Mouse (Mus musculus) neural tube, embryonic 12.5 days (tissue): ENCODE results near the gene Fam222b. TPM values are rescaled to one million over a fixed set of nuclear protein-coding genes. Genes with fewer than 3 reads are reported as not detected.

ENCODE experiments used
- ATAC-seq: fragments of 200-750 bp; cut with Nextera tagmentation; 2 replicates; pipeline ENCODE4 v1.8.0; 2017; ENCODE audit warnings: low read depth, mild to moderate bottlenecking, moderate TSS enrichment, moderate library complexity; ENCODE audit not compliant: low FRiP score
- H3K27ac ChIP-seq: fragments of 300-500 bp; sonication (generic); 2 replicates; pipeline ENCODE4 v1.5.1; 2016
- H3K27me3 ChIP-seq: fragments of 300-500 bp; sonication (generic); replicated peaks from 2 replicates; pipeline ENCODE4 v1.6.1; 2016; ENCODE audit warnings: mild to moderate bottlenecking
- H3K36me3 ChIP-seq: fragments of 300-500 bp; sonication (generic); 2 replicates; pipeline ENCODE4 v1.6.1; 2016; ENCODE audit warnings: mild to moderate bottlenecking
- H3K4me1 ChIP-seq: fragments of 300-500 bp; sonication (generic); 2 replicates; pipeline ENCODE4 v1.6.1; 2016
- H3K4me2 ChIP-seq: fragments of 300-500 bp; sonication (generic); replicated peaks from 2 replicates; pipeline ENCODE4 v1.6.1; 2016; ENCODE audit warnings: mild to moderate bottlenecking
- H3K4me3 ChIP-seq: fragments of 300-500 bp; sonication (generic); 2 replicates; pipeline ENCODE4 v1.5.1; 2016
- H3K9ac ChIP-seq: fragments of 300-500 bp; sonication (generic); 2 replicates; pipeline ENCODE4 v1.6.1; 2016; ENCODE audit warnings: mild to moderate bottlenecking
- H3K9me3 ChIP-seq: fragments of 300-500 bp; sonication (generic); 2 replicates; pipeline ENCODE4 v1.6.1; 2016; ENCODE audit warnings: mild to moderate bottlenecking
- WGBS: fragments of 180-500 bp; shearing (Covaris S2); methylation state at CpG from one replicate; pipeline ENCODE4 v1.1.7; 2016; 5-methylcytosine and 5-hydroxymethylcytosine counted together
- polyA plus RNA-seq: library from polyadenylated mRNA; unstranded; fragments of >200 nt; fragmentation: Nextera tagmentation; extraction: Ambion mirVana; gene quantifications from 2 replicates; pipeline ENCODE4 v1.2.1, GENCODE M21; 2016

The Fam222b gene
- polyA plus RNA-seq, 1 experiment from 2014 or later: 27.9 TPM

DNA sequence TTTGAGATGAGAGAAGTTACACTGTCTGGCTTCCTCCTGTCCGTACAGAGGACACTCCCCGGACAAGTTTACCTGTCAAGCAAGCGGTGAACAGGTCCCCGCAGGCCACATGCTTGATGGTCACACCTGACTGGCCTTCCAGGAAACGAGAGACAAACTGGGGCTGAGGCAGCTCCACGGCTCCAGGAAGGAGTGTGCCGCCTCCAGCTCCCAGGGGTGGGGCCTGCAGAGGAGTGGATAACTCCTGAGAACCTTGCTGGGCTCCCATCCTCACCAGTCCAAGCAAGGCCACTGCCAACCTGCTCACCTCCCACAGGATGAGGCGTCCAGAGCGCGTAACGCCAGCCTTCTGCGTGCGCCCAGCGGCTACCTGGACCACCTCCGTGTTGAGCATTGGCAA is 75.8 kb downstream of the Fam222b start:
- Histone ChIP-seq H3K27ac (no peak overlapping the region), H3K27me3 (no peaks in the 10 kb centered on the region), H3K9ac (no peak overlapping the region), H3K36me3 (no peaks in the 10 kb centered on the region), H3K9me3 (no peaks in the 10 kb centered on the region), H3K4me3 (no peak overlapping the region), H3K4me1 (peaks cover 11% of the 10 kb centered on the region), H3K4me2 (no peak overlapping the region)
- no peak for ATAC-seq
- 95% methylated on average over 15 of the region's 15 CpGs for WGBS

DNA sequence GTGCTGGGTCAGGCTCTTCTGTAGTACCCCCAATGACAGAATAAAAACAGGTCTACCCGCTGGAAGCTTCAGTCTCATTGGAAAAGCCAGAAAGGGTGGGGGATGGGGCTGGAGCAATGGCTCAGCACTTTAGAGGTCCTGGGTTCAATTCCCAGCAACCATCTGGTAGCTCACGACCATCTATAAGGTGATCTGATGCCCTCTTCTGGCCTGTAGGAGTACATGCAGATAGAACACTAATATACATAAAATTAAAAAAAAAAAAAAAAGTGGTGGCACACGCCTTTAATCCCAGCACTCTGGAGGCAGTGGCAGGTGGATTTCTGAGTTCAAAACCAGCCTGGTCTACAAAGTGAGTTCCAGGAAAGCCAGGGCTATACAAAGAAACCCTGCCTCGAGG is 76.9 kb downstream of the Fam222b start:
- Histone ChIP-seq H3K27ac (no peak overlapping the region), H3K36me3 (no peaks in the 10 kb centered on the region), H3K4me2 (no peak overlapping the region), H3K4me3 (no peak overlapping the region), H3K27me3 (no peaks in the 10 kb centered on the region), H3K9ac (no peak overlapping the region), H3K9me3 (no peaks in the 10 kb centered on the region), H3K4me1 (peaks cover 6% of the 10 kb centered on the region; the same call in 1 of the 2 replicates)
- ATAC-seq: no peak
- 69% methylated on average over 4 of the region's 4 CpGs for WGBS

DNA sequence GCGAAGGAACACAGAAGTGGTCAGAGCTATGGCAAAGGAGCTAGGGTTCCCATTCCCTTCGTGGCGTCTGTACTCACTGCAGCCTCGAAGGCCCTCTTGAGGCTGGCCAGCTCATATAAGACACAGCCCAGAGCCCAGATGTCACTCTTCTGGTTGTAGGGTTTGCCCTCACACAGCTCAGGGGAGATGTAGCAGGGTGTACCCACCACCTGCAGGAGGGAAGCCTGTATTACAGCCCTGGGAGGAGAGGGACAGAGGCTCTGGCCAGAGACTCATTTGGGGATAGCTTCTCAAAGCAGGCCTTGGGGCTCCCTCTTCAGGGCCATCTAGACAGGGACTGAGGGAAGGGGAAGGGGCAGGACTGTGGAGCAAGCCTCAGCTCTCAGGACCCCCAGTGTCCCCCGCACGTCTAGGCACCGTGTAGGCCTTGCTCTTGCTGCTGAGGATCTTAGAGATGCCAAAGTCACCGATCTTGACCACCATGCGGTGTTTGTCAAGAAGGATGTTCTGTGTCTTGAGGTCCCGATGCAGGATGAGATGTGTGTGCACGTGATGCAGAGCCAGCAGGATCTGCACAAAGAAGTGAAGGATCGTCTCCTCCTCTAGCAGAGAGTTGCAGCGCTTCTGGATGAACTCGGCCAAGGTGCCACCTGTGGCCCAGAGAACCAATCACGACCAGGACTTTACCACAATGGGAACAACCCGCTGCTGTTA is 77.7 kb downstream of the Fam222b start:
- Histone ChIP-seq H3K4me1 (peaks cover 10% of the 10 kb centered on the region), H3K4me2 (no peak overlapping the region), H3K36me3 (no peaks in the 10 kb centered on the region), H3K27ac (no peak overlapping the region), H3K9me3 (no peaks in the 10 kb centered on the region), H3K4me3 (no peak overlapping the region), H3K9ac (no peak overlapping the region), H3K27me3 (no peaks in the 10 kb centered on the region)
- no peak for ATAC-seq
- WGBS: 84% methylated on average over 16 of the region's 16 CpGs

DNA sequence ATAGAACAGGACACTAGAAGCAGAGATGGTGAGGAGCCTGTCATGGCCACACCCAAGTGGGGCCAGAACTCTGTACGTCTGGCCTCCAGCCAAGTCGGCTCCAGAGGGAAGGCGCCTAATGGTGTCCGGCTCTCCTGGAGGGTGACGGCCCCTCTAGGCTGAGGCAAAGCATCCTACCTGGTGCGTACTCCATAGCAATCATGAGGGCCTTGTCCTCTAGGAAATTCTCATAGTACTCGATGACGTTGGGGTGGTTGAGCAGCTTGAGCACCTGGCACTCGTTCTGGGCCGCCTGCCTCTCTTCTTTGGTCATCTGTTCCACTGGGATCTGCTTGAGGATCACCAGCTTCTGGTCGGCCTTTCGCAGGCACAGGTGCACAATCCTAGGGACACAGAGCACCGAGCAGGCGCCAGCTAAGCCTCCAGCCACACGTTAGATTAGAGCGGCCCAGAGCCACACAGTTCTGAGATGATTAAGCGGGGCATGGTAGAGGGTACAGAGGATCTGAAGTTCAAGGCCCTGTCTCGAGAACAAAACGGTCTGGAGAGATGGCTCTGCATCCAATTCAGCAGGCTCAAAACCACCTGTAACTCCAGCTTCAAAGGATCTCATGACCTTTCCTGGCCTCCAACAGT is 78.4 kb downstream of the Fam222b start:
- H3K9me3 ChIP-seq: no peaks in the 10 kb centered on the region
- H3K9ac ChIP-seq: no peak overlapping the region
- H3K27me3 ChIP-seq: no peaks in the 10 kb centered on the region
- H3K4me2 ChIP-seq: no peak overlapping the region
- H3K4me1 ChIP-seq: peaks cover 17% of the 10 kb centered on the region
- 92% methylated on average over 19 of the region's 19 CpGs for WGBS
- H3K27ac ChIP-seq: no peak overlapping the region
- ATAC-seq: no peak
- no peaks in the 10 kb centered on the region for H3K36me3 ChIP-seq
- H3K4me3 ChIP-seq: no peak overlapping the region

DNA sequence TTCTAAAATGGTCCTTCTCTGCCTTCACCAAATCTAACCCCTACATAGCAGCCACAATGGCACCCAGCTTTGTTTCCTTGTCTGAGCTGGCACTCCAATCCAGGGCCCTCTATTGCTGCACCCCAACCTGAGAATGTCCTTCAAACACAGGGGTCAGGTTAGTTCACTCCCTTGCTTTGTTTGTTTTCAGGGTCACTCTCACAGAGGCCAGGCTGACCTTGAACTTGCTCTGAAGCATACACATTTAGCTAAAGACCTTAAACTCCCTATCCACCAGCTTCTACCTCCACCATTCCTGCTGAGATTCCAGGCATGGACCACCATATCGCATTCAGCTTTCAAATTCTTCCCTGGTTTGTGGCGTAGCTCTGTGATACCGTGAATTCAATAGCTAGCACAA is 80.0 kb downstream of the Fam222b start:
- Histone ChIP-seq H3K4me3 (no peak overlapping the region), H3K4me2 (no peak overlapping the region), H3K27ac (no peak overlapping the region), H3K27me3 (no peaks in the 10 kb centered on the region), H3K9ac (no peak overlapping the region), H3K4me1 (peaks cover 31% of the 10 kb centered on the region), H3K9me3 (no peaks in the 10 kb centered on the region), H3K36me3 (peaks cover 1% of the 10 kb centered on the region; the same call in 1 of the 2 replicates)
- WGBS: 91% methylated on average over 3 of the region's 3 CpGs
- ATAC-seq: no peak

DNA sequence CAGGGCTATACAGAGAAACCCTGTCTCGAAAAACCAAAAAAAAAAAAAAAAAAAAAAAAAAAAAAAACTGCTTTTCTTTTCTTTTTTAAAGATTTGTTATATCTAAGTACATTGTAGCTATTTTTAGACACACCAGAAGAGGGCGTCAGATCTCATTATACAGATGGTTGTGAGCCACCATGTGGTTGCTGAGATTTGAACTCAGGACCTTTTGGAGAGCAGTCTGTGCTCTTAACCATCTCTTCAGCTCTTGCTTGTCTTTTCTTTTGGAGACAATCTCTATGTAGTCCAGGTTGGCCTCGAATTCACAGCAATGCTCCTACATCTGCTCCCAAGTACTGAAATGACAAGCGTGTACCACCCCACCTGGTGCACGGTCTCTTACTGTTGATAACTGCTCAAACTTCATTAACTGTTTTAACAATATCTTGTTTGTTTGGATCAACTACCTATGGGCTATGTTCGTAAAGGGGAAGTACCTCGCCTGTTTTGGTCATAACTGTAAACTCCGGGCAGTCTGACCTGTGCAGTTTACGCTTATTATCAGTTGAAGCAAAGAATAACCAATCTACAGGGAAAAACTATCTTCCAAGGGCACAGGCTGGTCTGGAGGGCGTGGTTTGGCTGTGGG is 81.4 kb downstream of the Fam222b start:
- peaks cover 43% of the 10 kb centered on the region for H3K4me1 ChIP-seq
- peak overlapping the region; percentile 54 for H3K4me3 ChIP-seq
- H3K4me2 ChIP-seq: peak overlapping the region; percentile 91
- peaks cover 15% of the 10 kb centered on the region for H3K36me3 ChIP-seq
- H3K27ac ChIP-seq: no peak overlapping the region
- ATAC-seq: no peak
- no peaks in the 10 kb centered on the region for H3K9me3 ChIP-seq
- H3K9ac ChIP-seq: peak overlapping the region; percentile 44
- WGBS: 6% methylated on average over 9 of the region's 10 CpGs
- H3K27me3 ChIP-seq: no peaks in the 10 kb centered on the region

DNA sequence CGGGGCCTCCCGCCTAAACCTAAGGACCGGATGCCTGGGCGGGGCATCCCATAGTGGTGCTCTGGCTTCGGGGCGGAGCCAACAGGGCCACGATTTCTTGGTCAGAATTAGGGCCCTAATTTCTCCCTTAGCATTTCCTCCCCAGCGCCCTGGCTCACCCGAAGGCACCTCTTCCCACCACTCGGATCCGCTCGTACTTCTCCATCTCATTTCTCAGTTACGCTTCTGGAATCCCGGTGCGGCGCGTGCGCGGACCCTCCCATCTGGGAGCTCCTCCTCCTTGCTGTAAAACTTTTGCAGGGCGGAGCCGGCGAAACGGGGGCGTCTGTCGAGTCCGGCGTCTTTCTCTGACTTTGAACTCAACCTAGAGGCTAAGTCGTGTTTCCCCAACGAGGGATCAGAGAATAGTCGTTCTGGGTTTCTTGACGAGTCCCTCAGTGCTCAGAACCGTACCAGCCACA is 82.0 kb downstream of the Fam222b start, which contains the start of the genes Nek8 and Tlcd1:
Gene Nek8 (minus strand): TSS at position 274 of the 461 bp plus-strand sequence.
Gene Tlcd1 (plus strand): TSS at position 310 of the 461 bp plus-strand sequence.
- WGBS: under 1% methylated on average over 32 of the region's 32 CpGs
- peaks cover 20% of the 10 kb centered on the region for H3K36me3 ChIP-seq
- no peak within 1 kb of the TSS for H3K27ac ChIP-seq
- no peaks in the 10 kb centered on the region for H3K9me3 ChIP-seq
- peak within 1 kb of the TSS; percentile 91 for H3K4me2 ChIP-seq
- peak within 1 kb of the TSS; percentile 72 for H3K9ac ChIP-seq
- 0 out of 2 replicates have a peak, but pooled peaks have one; percentile 27 for ATAC-seq
- H3K4me1 ChIP-seq: peaks cover 43% of the 10 kb centered on the region
- no peaks in the 10 kb centered on the region for H3K27me3 ChIP-seq
- peak within 1 kb of the TSS; percentile 54 for H3K4me3 ChIP-seq

DNA sequence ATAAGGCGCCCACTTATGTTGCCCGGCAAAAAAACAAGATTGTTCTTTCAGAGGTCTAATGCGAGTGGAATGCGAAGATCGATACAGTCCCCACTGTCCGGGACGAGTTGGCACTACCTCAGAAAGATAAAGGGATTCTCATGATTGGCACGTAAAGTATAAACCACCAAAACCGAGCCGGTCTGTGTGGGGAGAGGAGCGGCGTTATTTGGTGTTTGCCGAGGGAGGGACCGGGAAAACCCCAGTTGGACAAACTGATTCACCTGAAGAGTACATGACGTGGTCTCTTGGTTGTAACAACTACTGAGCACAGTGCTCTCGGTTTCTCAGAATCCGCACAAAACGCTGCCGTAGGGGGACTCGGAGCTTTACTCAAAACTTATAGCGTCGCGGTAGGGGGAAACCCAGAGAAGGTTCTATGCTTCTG is 82.5 kb downstream of the Fam222b start:
- Histone ChIP-seq H3K27me3 (no peaks in the 10 kb centered on the region), H3K9ac (peak overlapping the region; percentile 44; the same call in 1 of the 2 replicates), H3K4me3 (peak overlapping the region; percentile 54), H3K27ac (no peak overlapping the region), H3K4me1 (peaks cover 45% of the 10 kb centered on the region), H3K4me2 (peak overlapping the region; percentile 91), H3K36me3 (peaks cover 21% of the 10 kb centered on the region), H3K9me3 (no peaks in the 10 kb centered on the region)
- ATAC-seq: no peak
- under 1% methylated on average over 23 of the region's 23 CpGs for WGBS

DNA sequence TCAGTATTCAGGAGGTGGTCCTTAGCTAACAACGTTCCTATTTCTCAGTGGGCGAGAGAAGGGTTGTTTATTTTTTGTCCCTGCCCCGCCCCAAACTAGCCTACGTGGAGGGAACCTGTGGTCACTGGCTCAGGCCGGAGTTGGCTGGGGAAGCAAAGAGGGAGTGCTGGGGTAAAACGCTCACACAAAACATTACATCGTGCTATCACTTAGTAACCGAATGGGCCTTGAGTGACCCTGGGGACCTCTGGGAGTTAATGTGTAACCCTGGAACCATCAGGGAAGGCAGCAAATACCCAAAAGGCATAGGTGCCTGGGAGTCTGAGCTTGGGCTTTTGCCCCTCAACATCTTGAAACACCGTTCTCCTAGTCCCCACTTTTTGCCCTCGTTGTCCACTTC is 83.0 kb downstream of the Fam222b start:
- 1% methylated on average over 10 of the region's 10 CpGs for WGBS
- Histone ChIP-seq H3K4me3 (peak overlapping the region; percentile 54), H3K27me3 (no peaks in the 10 kb centered on the region), H3K36me3 (peaks cover 21% of the 10 kb centered on the region), H3K27ac (no peak overlapping the region), H3K9ac (0 out of 2 replicates have a peak overlapping the region, but pooled peaks have one; percentile 72), H3K9me3 (no peaks in the 10 kb centered on the region), H3K4me1 (peaks cover 50% of the 10 kb centered on the region), H3K4me2 (peak overlapping the region; percentile 91)
- ATAC-seq: no peak; the same call in 1 of the 2 replicates

DNA sequence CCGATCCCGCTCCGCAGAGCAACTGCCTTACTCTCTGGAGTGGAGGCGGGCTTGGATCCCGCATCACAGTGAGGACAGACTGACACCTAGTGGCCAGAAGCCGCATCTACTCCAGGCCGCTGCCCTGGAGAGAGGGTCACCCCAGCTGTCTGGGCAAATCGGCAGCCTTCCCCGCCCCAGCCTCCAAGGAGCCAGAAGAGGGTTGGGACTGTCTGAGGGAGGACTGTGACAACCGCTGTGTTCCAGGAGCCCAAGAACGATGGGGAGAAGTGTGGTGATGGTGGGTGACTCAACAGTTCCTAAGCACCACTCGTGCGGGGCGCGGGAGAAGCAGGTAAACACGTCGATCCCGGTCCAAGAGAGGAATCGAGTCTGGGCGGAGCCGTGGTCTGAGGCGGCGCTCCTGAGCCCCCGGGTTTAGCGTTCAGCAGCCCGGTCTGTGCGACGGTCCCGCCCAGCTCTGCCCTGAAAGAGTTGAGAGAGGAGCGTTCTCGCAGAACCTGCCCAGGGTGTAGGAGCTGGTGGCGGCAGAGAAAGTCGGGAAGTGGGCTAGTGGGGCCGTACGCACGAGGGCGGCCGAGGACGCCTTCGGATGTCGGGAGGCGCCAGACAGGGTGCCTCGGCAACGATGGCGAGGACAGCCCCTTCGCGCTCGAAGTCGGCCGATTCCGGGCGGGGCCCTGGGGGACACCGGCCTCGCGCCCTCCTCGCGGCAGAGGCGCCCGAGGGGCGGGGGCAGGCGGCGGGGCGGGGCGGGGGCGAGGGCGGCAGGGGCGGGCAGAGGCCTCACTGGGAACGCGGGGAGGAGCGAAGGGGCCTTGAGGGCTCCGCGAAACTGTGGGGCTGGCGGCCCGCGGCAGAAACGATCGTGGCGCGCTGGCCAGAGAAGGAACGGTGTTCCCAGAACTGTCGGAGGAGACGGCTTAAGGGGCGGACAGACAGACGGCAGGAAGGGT is 83.7 kb downstream of the Fam222b start:
- 1% methylated on average over 78 of the region's 84 CpGs for WGBS
- Histone ChIP-seq H3K36me3 (peaks cover 21% of the 10 kb centered on the region), H3K9ac (peak overlapping the region; percentile 72), H3K4me2 (peak overlapping the region; percentile 91), H3K27ac (peak overlapping the region; percentile 85), H3K27me3 (no peaks in the 10 kb centered on the region), H3K4me3 (peak overlapping the region; percentile 54), H3K9me3 (no peaks in the 10 kb centered on the region), H3K4me1 (peaks cover 52% of the 10 kb centered on the region)
- ATAC-seq: peak; percentile 86

DNA sequence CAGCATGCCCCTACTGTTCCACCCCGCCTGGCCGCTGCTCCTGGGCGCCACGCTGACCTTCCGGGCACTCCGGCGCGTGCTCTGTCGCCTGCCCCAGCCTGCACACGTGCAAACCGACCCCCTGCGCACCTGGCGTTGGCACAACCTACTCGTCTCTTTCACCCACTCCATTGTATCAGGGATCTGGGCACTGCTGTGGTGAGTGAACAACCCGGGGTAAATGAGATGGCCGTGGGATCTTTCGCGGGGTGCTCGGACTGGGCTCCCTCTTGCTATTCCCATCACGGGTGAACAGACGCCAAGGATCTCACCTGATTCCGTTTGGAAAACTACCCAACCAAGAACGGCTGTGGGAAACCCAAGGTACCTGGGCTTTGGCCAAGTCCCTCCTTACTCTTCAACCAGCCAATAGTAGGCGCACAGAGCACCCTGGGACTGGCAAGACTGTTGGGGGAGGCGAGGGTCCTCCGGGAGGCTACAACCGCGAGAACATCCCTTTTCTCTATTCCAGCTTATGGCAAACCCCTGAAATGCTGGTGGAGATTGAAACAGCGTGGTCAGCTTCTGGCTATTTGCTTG is 84.5 kb downstream of the Fam222b start:
- H3K4me3 ChIP-seq: peak overlapping the region; percentile 54
- peak overlapping the region; percentile 72 for H3K9ac ChIP-seq
- H3K4me2 ChIP-seq: peak overlapping the region; percentile 91
- H3K4me1 ChIP-seq: peaks cover 52% of the 10 kb centered on the region
- peaks cover 21% of the 10 kb centered on the region for H3K36me3 ChIP-seq
- 1% methylated on average over 29 of the region's 29 CpGs for WGBS
- no peaks in the 10 kb centered on the region for H3K9me3 ChIP-seq
- ATAC-seq: 0 out of 2 replicates have a peak, but pooled peaks have one; percentile 12
- peak overlapping the region; percentile 85 for H3K27ac ChIP-seq
- H3K27me3 ChIP-seq: no peaks in the 10 kb centered on the region
